Mouse (Mus musculus) A20 (cell line): ENCODE results near the gene Stox1.
"Not testable (repeated sequence)": the region's sequence is repeated elsewhere in the genome, so short reads cannot be mapped to it uniquely, and the experiment has no call there.

Experiments
- DNase-seq: peaks from one replicate; pipeline ENCODE4 v3.0.0-alpha.2; 2011; ENCODE audit warnings: low read depth, low spot score

Stox1 gene

GRCm38 (mm10) chr10:62725771-62726687 is at the start of gene Stox1:
TSS of gene Stox1 (minus strand) at chr10:62726128.
- DNase-seq, result peak; percentile 81

GRCm38 (mm10) chr10:62750781-62751180 is 24.9 kb upstream of the Stox1 start:
- no peak for DNase-seq

- peak; percentile 17 for DNase-seq
Observed at GRCm38 (mm10) chr10:62739961-62740737, 14.2 kb upstream of the Stox1 start.

GRCm38 (mm10) chr10:62736965-62737688 is 11.2 kb upstream of the Stox1 start:
- DNase-seq, result peak; percentile 78

GRCm38 (mm10) chr10:62730826-62731225 is 4.9 kb upstream of the Stox1 start:
- DNase-seq, result no peak

- DNase-seq, result no peak
Observed at GRCm38 (mm10) chr10:62724936-62725335, 992 bp downstream of the Stox1 start.

- no peak for DNase-seq
Observed at GRCm38 (mm10) chr10:62722701-62723100, 3.2 kb downstream of the Stox1 start.

- DNase-seq, result not testable (repeated sequence)
Observed at GRCm38 (mm10) chr10:62720574-62720973, 5.4 kb downstream of the Stox1 start.

- DNase-seq, result no peak
Observed at GRCm38 (mm10) chr10:62713457-62713856, 12.5 kb downstream of the Stox1 start.

- DNase-seq, result no peak
Observed at GRCm38 (mm10) chr10:62703579-62703978, 22.3 kb downstream of the Stox1 start.

- DNase-seq, result no peak
Observed at GRCm38 (mm10) chr10:62702436-62702835, 23.5 kb downstream of the Stox1 start.

GRCm38 (mm10) chr10:62692771-62693170 is 33.2 kb downstream of the Stox1 start:
- DNase-seq, result no peak

- no peak for DNase-seq
Observed at GRCm38 (mm10) chr10:62692244-62692643, 33.7 kb downstream of the Stox1 start.

- DNase-seq, result no peak
Observed at GRCm38 (mm10) chr10:62687032-62687674, 38.8 kb downstream of the Stox1 start.

GRCm38 (mm10) chr10:62683043-62683442 is 42.9 kb downstream of the Stox1 start:
- peak; percentile 29 for DNase-seq

GRCm38 (mm10) chr10:62679833-62680232 is 46.1 kb downstream of the Stox1 start:
- peak; percentile 43 for DNase-seq

GRCm38 (mm10) chr10:62677329-62677728 is 48.6 kb downstream of the Stox1 start:
- no peak for DNase-seq

- no peak for DNase-seq
Observed at GRCm38 (mm10) chr10:62676196-62676595, 49.7 kb downstream of the Stox1 start.

GRCm38 (mm10) chr10:62672359-62672758 is 53.6 kb downstream of the Stox1 start:
- no peak for DNase-seq

GRCm38 (mm10) chr10:62669245-62669644 is 56.7 kb downstream of the Stox1 start:
- no peak for DNase-seq

- no peak for DNase-seq
Observed at GRCm38 (mm10) chr10:62668463-62668862, 57.5 kb downstream of the Stox1 start.
